Mouse (Mus musculus) left cerebral cortex, adult 18-20 months (tissue): Measurements from ENCODE around the gene Mrtfa. TPM values are rescaled to one million over a fixed set of nuclear protein-coding genes. Genes with fewer than 3 reads are reported as not detected.

Source experiments
- DNase-seq, 2 experiments: peaks; one replicate each; pipeline ENCODE4 v3.0.0; 2021 to 2022; ENCODE audit warnings: low spot score in 2 of 2, mixed read lengths in 1 of 2
- total RNA-seq, 2 experiments: library from RNA; stranded (reverse); gene quantifications; 2 replicates each; pipeline ENCODE4 v1.2.3; 2021

The Mrtfa gene
- total RNA-seq, 2 experiments from 2014 or later, result 60.3 to 61.9 TPM

DNA sequence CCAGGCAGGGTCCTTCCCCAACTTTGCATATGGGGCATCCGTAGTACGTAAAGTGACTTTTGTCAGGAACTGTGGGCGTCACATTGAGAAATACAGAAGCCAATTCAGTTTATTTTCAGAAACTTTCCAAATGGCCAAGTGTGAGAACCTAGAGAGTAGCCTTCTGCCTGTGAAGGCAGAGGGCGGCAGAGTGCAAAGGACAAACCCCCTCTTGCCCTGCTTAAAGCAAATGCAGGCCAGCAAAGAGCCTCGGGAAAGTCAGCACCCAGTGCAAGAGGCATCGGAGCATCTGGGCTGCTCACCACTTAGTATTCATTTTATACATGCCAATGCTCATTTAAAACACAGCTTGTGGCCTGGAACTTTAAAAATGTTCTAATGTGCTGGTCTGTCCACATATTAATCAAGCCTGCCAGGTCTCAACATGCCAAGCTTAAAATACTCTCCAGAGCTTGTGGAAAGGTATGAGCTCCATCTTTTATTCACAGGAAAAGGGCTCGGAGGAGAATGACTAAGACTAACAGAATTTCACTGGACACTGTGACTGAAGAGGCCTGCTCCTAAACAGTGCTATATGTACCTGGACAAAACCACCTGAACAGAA is 31.9 kb downstream of the Mrtfa start:
- no peak for DNase-seq

DNA sequence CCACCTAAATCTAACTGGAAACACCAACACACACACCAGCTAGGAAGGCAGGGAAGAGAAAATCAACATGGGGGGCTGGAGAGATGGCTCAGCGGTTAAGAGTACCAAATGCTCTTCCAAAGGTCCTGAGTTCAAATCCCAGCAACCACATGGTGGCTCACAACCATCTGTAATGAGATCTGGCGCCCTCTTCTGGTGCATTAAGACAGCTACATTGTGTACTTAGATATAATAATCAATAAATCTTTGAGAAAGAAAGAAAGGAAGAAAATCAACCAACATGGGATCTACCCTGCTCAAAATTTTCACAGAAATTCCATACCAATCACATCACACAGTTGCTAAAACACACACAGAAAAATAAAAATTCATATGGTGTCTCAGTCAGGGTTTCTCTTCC is 34.1 kb downstream of the Mrtfa start:
- no peak for DNase-seq

DNA sequence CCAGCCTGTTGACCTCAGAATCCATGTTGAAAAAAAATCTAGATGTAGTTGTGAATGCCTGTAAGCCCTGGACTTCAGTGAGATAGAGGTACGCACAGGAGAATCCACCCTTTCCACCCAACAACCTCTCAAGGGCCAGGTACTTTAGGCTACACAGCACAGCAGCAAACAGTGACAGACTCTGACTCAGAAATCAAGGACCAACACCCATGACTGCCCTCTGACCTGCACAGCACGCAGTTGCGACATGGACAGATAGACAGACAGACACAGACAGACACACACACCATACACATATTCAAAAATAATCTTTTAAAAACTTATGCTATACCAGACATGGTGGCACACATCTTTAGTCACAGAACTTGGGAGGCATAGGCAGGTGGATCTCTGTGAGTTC is 34.7 kb downstream of the Mrtfa start:
- DNase-seq, result no peak

DNA sequence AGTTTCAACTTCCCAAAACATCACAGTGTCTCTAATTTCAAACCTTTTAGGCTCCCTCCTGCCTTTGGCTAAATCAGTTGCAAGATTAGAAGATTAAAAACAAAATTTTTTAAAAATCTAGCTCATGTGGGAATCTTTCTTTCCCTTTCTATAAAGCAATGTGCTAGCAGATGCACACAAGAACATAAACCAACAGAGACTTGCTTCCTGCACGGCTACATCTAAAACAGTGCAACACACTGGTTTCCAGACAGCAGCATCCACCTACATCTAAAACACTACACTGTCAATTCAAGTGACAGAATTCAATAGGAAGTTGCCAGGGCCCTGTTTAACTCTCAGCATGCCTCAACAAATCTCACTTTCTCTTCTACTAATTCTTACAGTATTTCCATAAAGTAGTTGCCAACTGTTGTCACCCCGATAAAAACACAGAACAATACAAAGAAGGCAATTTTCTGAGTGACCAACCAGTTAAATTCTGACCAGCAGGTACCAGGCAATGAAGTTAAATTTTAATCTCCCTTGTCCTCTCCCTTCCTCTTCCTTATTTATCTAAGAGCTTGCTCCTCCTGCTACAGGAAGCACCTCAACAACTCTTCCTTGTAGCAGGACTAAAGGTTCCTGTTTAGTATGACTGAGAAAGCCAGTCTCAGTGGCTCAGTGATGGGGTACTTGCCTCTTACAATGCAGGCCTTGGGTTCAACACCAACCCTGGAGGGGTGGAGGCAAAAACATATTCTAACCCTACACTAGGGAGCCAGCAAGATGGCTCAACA is 35.5 kb downstream of the Mrtfa start:
- no peak for DNase-seq

DNA sequence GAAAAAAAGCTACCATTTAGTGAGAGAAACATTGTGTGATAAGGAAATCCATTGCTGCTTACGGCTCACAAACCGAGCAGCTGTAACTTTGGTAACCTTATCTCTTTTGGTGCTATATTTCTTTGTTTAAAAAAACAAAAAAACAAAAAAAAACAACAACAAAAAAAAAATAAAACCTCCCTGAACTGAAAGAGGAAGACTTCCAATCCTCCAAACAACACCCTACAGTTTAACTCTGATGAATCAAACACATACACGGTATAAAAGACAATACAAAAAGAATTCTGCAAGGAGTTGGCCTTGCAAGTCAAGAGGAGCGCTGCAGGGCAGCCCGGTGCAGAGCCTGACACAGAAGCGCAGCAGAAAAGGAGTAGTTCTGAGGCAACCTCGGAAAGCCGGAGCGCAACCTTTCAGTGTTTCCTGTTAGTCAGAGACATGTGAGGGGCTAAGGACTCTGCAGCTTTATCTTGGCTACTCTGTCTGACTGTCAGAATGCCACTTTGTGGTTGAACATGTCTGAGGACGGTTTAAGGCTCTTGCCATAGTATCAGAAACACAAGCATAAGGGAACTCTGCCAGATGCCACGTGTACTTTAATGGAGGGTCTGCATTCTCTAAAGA is 48.5 kb downstream of the Mrtfa start:
- no peak for DNase-seq

DNA sequence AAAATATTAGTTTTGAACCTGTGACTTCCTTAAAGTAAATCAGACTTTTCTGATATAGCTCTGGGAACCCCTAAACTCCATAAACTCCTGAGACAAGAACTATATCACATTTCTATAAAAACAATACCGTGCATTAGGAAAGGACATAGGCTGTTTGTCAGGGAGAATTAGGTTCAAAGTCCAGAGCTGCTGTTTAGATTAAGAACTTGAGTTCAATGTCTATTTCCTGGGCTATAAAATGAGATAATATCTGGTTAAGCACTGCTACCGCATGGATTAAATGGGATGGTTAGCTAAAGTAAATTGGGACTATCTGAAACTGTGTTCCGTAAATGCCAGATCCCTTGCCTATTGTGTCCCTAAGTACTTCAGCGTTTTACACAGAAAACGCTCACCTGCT is 50.6 kb downstream of the Mrtfa start:
- DNase-seq, result no peak

DNA sequence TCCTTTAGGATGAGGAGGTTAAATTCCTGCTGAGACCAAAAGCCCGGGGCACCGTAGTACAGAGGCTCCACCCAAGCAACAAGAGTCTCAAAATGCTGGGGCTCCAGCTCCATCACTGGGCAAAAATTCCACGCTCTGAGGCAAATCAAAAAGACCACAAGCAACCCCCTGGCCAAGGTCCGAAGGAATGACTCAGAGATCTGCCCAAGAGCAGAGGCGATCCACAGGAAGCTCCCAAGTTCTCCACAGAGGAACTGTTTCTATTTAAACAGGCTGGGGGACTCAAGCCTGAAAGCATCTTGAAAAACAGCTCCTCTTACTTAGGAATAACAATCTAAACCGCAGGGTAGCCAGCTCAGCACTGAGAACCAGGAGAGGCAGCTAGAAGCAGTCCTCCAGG is 53.3 kb downstream of the Mrtfa start:
- no peak for DNase-seq

DNA sequence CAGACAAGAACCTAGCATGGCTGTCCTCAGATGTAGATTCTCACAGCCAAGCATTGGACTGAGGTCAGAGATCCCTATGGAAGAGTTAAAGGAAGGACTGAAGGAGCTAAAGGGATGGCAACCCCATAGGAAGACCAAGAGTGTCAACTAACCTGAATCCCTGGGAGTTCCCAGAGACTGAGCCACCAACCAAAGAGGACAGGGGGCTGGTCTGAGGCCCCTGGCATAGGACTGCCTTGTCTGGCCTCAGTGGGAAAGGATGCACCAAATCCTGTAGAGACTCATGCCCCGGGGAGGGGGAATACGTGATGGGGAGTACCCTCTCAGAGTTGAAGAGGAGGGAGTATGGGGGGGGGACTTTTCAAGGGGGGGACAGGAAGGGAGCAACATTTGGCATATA is 56.8 kb downstream of the Mrtfa start:
- DNase-seq, result no peak

DNA sequence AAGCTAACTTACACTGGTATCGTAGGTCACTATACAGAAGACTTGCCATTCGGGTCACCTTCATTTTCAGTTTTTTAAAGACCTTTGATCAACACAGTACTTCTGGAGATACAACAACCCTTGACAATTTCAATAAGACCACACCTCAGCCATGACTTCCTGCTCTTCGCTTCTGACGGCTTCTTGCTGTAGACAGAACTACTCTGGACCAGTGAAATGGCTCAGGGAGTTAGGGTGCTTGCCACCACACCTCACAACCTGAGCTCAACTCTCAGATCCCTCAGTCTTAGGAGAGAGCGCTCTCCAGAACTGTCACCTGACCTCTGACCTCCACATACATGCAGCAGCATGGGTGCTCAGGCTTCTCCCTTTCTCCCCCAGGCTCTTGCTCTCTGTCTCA is 59.4 kb downstream of the Mrtfa start:
- no peak for DNase-seq

DNA sequence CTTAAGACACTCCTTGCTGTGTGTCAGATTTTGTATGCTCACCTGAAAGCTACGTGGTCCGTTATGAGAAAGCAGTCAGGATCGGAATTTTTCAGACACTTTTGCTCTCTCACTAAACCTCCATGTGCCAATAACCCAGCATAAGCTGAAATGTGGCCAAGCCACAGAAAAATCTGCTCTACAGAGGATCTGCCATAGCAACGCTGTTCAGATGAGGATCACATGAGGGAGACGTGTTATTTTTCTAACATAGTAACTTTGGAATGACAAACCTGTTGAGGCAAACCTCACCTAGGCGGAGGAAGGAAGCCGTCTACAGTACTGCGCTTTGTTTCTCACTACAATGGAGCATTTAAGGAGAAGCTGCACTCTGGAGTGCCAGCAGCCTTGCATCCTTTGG is 60.6 kb downstream of the Mrtfa start:
- no peak for DNase-seq

DNA sequence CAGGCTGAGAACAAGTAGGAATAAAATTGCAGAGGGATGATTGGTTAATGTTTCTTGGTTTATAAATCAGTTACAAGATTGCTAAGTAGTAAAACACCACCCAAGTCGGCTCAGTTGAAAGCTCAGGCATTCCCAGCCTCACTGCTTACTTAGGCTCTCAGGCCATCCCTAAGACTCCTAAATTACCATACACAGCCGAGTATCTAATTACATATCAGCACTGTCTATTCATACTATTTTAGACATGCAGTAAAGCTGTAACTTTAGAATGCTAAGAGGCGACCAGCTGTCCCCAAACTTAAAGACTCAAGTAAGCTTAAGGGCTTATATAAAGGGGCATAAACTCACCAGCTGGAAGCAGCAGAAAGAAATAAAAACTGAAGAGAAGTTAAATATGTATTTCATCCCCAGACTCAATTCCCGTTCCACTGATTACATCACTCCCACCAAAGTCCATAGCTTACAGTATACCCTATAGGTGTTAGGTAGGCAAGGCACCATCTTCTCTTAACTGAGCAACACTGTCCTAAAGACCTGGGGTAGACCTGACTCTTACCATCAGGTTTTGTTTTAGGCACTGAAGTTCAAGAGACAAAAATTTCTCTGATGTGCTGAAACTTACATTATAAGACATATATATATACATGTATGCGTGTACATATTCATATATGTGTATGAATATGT is 62.3 kb downstream of the Mrtfa start:
- no peak for DNase-seq

DNA sequence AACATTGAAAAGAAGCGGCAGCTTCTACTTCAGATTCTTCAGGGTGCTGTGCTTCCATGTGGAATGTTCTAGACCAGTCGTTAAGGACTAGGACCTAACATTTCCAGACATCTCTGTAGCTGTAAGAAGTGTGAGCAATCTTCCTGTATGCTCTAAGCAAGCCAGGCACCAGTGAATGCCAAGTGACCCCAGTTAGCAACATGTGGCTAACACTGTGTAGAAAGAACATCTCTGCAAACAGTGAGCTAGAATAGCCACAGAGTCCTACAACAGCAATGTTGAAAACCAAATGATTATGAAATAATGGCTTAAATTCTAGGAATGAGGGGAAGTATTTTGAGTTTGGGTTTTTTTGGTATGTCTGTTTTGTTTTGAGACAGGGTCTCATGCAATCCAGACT is 66.3 kb downstream of the Mrtfa start:
- DNase-seq, result no peak

DNA sequence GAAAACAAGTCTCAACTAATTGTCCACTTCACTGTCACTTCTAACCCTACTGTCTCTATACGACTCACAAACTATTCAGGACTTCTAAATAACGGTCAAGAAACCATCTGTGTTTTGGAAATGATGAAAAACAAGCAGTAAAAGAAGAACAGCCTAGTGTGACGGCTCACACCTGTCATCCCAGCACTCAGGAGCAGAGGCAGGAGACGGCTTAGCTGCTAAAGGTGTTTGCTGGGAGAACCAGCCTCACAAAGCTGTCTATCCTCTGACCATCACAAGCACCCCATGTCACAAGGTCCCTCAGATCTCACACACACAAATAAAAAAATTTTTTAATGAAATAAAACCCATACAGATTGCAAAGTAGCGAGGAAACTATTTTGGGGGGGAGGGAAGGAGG is 67.4 kb downstream of the Mrtfa start:
- DNase-seq, result no peak

DNA sequence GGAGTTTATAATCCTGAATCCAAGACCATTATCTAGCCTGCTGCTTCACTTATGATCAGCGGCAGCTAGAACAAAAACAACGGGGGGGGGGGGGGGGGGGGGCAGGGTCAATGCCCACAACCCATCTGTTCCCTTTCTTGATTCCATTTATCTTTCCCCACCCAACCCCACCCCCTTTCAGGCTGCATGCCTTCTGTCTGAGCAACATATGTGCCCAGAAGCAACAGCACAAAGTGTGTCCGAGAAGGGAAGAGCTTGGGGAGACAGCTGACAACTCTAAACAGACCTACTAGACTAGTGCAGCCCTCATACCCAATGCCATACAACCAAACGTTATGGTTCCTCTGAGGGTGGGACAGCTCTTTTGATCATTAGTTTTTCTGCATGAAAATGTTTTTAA is 68.0 kb downstream of the Mrtfa start:
- DNase-seq, result no peak

DNA sequence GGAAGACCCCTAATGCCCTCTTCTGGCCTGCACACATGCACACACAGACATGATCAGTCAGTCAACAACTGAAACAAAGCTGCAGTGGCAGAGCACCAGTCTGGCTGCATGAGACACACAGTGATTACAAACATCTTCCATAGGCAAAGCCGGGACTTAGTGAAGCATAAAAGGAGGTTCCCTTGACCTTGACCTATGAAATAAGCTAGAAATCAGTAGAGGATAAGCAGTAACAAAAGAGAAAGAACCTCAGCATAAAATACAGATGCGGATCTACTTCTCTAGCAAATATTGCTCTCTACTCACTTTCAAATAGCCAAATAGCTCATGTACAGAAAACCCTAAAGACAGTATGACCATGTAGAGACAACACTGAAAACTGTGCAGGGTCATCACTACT is 68.5 kb downstream of the Mrtfa start:
- no peak for DNase-seq

DNA sequence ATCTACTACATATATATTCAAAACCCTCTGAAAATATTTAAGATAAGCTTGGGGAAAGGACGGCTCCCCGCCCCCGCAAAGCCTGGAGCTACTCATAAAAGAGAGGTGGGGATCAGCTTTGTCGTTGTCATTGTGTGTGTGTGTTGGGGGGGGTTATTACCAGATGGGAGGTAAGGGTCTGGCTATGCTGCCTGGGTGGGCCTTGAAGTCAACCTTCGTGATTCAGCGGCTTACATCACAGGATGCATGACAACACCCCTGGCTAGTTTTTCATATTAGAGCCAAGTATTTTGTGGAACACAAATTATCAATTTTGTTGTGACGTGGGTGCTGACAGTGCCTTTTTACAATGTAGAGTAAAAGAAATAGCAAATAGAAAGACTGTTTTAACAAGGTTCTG is 69.6 kb downstream of the Mrtfa start:
- no peak for DNase-seq

DNA sequence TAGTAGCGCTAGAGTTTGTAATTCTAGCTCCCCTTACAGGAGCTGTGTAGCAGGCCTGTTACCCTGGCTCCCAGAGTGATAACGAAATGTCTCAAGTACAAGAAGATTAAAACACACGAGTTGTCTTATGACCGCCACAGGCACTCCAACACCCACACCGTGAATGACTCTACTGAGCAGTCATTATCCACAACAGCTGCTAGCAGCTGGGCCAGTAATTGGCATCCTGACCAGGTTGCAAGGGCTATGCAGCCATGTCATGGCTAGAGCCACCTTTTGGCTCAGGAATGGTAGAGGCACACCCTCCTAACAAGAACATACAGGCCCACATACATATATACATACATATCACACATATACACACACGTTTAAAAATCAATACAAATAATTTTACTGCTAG is 70.4 kb downstream of the Mrtfa start:
- DNase-seq, result no peak

DNA sequence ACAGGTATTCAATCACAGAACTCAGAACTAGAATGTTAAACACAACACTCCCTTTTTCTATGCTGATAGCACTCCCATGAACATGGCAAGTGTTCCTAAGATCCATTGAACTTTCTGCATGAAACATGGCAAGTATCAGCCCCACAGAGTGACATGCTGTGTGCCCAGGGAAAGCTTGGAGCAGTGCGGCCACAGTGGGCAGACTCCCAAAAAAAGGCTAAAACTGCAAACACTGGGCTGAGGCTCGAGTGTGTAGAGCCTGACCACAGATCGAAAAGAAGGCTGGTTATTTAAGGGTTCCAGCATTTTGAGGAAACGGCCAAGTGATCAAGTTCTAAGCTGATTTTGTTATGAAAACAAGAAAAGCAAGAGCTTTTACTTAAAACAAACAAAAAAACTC is 72.3 kb downstream of the Mrtfa start:
- DNase-seq, result no peak

DNA sequence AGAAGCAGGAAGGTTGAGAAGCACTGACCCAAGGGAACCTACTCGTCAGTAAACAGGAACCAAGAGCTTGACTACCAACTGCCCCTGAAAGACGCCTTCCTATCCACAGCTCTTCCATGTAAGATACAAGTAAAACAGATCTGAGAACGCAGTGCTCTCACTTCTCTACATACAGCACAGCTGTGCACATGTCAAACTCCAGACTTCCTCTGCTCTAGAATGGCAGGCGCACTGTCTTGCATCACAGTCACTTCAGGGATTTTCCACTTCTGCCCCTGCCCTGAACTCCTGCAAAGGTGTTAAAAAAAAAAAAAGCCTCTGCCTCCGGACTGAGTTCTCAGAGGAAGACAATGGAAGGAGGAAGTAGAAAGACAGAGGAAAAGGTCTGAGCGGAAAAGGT is 78.0 kb downstream of the Mrtfa start:
- no peak for DNase-seq

DNA sequence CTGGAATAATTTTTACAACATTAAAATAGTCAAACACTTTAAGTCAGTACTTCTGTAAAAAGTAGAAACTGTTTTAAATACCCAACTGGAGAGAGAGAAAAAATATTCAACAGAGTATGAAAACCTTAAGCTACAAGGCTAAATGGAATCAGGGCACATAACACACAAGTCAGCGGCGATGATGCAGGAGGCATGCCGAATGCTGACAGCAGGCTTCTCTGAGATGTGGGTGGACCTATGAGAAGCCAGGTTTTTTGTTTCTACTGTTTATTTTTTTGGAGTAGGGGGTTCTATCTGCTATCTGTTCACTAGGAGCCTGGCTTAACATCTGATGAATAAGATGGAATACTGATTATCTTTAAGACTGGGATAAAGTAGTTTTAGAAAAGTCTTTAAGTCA is 80.2 kb downstream of the Mrtfa start:
- DNase-seq, result no peak

DNA sequence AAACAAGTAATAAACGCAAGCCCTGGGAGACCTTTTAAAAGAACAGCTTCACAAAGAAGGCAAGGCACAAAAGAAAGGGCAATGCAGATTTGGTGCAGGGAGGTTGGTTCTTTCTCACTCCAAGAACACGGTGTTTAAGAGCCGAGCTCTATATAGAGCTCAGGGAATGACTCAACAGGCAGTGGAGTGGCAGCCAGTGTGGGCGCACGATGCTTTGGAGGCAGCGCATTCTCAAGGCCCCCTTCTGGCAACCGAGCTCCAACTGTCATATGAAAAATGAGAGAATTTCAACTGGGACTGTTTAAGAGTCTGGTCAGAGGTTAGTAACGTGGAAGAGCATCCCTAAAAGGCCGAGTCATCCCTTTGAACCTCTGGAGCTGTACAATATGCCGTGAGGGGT is 84.6 kb downstream of the Mrtfa start:
- DNase-seq, result peak; percentile 76 to 86

DNA sequence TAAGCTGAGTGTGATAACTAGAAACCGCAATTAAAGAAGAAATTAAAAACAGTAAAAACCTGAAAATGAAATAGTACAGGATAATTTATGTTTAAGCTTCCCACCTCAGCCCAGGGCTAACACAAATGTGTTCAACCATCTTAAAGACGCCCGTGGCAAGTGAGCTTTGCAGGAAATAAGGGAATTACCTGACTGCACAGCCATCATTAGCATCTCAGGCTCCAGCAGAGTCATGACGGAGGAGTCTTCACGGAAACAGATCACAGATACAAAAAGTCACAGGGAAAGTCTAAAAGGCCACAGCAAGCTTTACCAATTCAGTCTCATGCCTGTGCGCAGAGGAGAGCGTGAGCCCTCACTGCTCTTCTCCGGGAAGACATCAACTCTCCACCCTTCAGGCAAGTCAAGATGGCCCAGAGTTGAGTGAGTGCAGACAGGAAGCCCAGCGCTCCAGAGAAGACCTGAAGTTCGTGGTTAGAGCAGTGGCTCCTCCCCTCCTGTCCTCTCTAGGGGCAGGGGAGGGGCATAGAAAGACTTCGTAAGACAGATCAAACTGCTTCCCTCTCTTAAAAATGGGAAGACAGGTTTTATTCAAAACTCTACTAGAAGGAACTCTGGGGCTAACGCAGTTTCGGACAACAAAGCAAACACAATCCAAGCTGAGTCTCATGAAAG is 85.8 kb downstream of the Mrtfa start:
- DNase-seq, result peak; percentile 35 to 47
